8 mouse cellular contexts compared by ENCODE assay signal in genomic region chr13:58808381-58808821, GRCm38 (mm10). TPM values are rescaled to one million over a fixed set of nuclear protein-coding genes. Genes with fewer than 3 reads are reported as not detected.
DNase-seq lines count a peak whose midpoint lies in the region; ATAC-seq and TF ChIP-seq lines count a peak whose summit lies in the region.

No protein-coding gene starts in this region.

- peak overlapping the region; percentile 92 for H3K4me2 ChIP-seq in forebrain, embryonic 16.5 days (ENCODE audit: low read length)
- H3K4me2 ChIP-seq in hindbrain, embryonic 13.5 days: peak overlapping the region; percentile 90
- peak overlapping the region; percentile 91 for H3K4me2 ChIP-seq in midbrain, postnatal 0 days (ENCODE audit: low read depth, low read length, poor library complexity, severe bottlenecking)

- TF ChIP-seq CTCF in midbrain, postnatal 0 days (IDR thresholded peaks at IDR 0.05): peak; percentile 42

- WGBS in forebrain, embryonic 16.5 days: under 1% methylated on average over 32 of the region's 32 CpGs
- under 1% methylated on average over 27 of the region's 32 CpGs for WGBS in hindbrain, embryonic 13.5 days
- 1% methylated on average over 32 of the region's 32 CpGs for WGBS in midbrain, postnatal 0 days

- H3K27ac ChIP-seq in forebrain, embryonic 16.5 days (ENCODE audit: low read length): peak overlapping the region; percentile 96
- peak overlapping the region; percentile 96 for H3K27ac ChIP-seq in hindbrain, embryonic 13.5 days
- peak overlapping the region; percentile 99 for H3K27ac ChIP-seq in midbrain, postnatal 0 days (ENCODE audit: low read depth, low read length)

- ATAC-seq in forebrain, embryonic 16.5 days: peak; percentile 29
- ATAC-seq in hindbrain, embryonic 13.5 days (ENCODE audit: low FRiP score): peak; percentile 36
- peak; percentile 21; the same call in 1 of the 2 replicates for ATAC-seq in midbrain, postnatal 0 days (ENCODE audit: low FRiP score)

- no peaks in the 10 kb centered on the region for H3K36me3 ChIP-seq in forebrain, embryonic 16.5 days (ENCODE audit: control insufficient read depth, insufficient read depth)
- H3K36me3 ChIP-seq in hindbrain, embryonic 13.5 days: no peaks in the 10 kb centered on the region
- H3K36me3 ChIP-seq in midbrain, postnatal 0 days (ENCODE audit: insufficient read depth, low read length): no peaks in the 10 kb centered on the region

- no peaks in the 10 kb centered on the region for H3K27me3 ChIP-seq in forebrain, embryonic 16.5 days (replicated peaks; ENCODE audit: control insufficient read depth, insufficient read depth, low read length)
- H3K27me3 ChIP-seq in hindbrain, embryonic 13.5 days: peaks cover 14% of the 10 kb centered on the region; the same call in 1 of the 2 replicates
- H3K27me3 ChIP-seq in midbrain, postnatal 0 days (ENCODE audit: insufficient read depth, low read length): no peaks in the 10 kb centered on the region

- H3K4me1 ChIP-seq in forebrain, embryonic 16.5 days (replicated peaks; ENCODE audit: control insufficient read depth, insufficient read depth, low read length): peaks cover 34% of the 10 kb centered on the region
- H3K4me1 ChIP-seq in hindbrain, embryonic 13.5 days (replicated peaks): peaks cover 50% of the 10 kb centered on the region
- peaks cover 10% of the 10 kb centered on the region for H3K4me1 ChIP-seq in midbrain, postnatal 0 days (ENCODE audit: insufficient read depth, low read length)

- peak overlapping the region; percentile 96 for H3K9ac ChIP-seq in forebrain, embryonic 16.5 days (replicated peaks; ENCODE audit: low read depth, low read length)
- H3K9ac ChIP-seq in hindbrain, embryonic 13.5 days: peak overlapping the region; percentile 92
- H3K9ac ChIP-seq in midbrain, postnatal 0 days (replicated peaks; ENCODE audit: low read length, poor library complexity, severe bottlenecking): peak overlapping the region; percentile 97

- peak; percentile 50 for DNase-seq in adrenal gland, adult 2 months
- DNase-seq in cerebellum, adult 18-20 months: peak; percentile 78 to 82
- peak; percentile 72 to 74 for DNase-seq in left cerebral cortex, postnatal 36 days (ENCODE audit: low spot score in 2 of 2)
- DNase-seq in midbrain, postnatal 0 days (ENCODE audit: low spot score): peak; percentile 74
- no peak for DNase-seq in natural killer cell, adult 2 months (ENCODE audit: low spot score in 2 of 2)
- no peak for DNase-seq in urinary bladder, postnatal 25 days (ENCODE audit: low spot score)

- intact Hi-C loops in left cerebral cortex, postnatal 36 days (cut with DNase I): loop anchor here (5.0 to 10.0 kb wide), 3 partner anchors 126 to 556 kb away; no protein-coding TSS in a partner anchor

- H3K9me3 ChIP-seq in forebrain, embryonic 16.5 days (ENCODE audit: control insufficient read depth, low read length): no peaks in the 10 kb centered on the region
- no peaks in the 10 kb centered on the region for H3K9me3 ChIP-seq in hindbrain, embryonic 13.5 days
- no peaks in the 10 kb centered on the region for H3K9me3 ChIP-seq in midbrain, postnatal 0 days (ENCODE audit: low read length)

- peak overlapping the region; percentile 89 for H3K4me3 ChIP-seq in forebrain, embryonic 16.5 days (replicated peaks; ENCODE audit: low read length)
- H3K4me3 ChIP-seq in hindbrain, embryonic 13.5 days: peak overlapping the region; percentile 71
- peak overlapping the region; percentile 82 for H3K4me3 ChIP-seq in midbrain, postnatal 0 days (ENCODE audit: low read depth, low read length)

RNA-seq across cellular contexts. Expression of gene Ntrk2, which starts 2.0 kb away (rescaled TPM):
- 10 to 100 TPM; 29.4 to 30.0 TPM for total RNA-seq in adrenal gland, adult 2 months (2021)
- 20.5 and 25.8 TPM in 2 replicates for polyA plus RNA-seq in adrenal gland, adult 2 months (2012; rRNA removed)
- polyA plus RNA-seq in forebrain, embryonic 16.5 days (2015; fragmentation: Nextera tagmentation; extraction: Ambion mirVana): 101 and 102 TPM in 2 replicates
- 90.8 and 99.2 TPM in 2 replicates for polyA plus RNA-seq in hindbrain, embryonic 13.5 days (2015; fragmentation: Nextera tagmentation; extraction: Ambion mirVana)
- total RNA-seq in left cerebral cortex, postnatal 36 days (2021): 100 to 1,000 TPM; 357 to 404 TPM
- 202 and 207 TPM in 2 replicates for total RNA-seq in midbrain, postnatal 0 days (2014; rRNA removed)
- 138 and 141 TPM in 2 replicates for polyA plus RNA-seq in midbrain, postnatal 0 days (2015; fragmentation: Nextera tagmentation; extraction: Ambion mirVana)

Comparison
In these comparisons a context has a peak if more than half of its experiments do, and no peak if none do; other contexts are left out.
1. DNase-seq: peak in adrenal gland, adult 2 months (single experiment), cerebellum, adult 18-20 months (2 of 2), left cerebral cortex, postnatal 36 days (2 of 2) and midbrain, postnatal 0 days (single experiment); none in natural killer cell, adult 2 months (0 of 2) and urinary bladder, postnatal 25 days (single experiment).
2. Peak in every context shown above with its lines, with median percentiles within 50 percentile points of each other: ATAC-seq, H3K27ac ChIP-seq, H3K4me2 ChIP-seq, H3K4me3 ChIP-seq and H3K9ac ChIP-seq.